Mouse (Mus musculus) left cerebral cortex, postnatal 10 days (tissue): Measurements from ENCODE around the gene Meis1. TPM values are rescaled to one million over a fixed set of nuclear protein-coding genes. Genes with fewer than 3 reads are reported as not detected.

Experiments used
- DNase-seq, 2 experiments: peaks; one replicate each; pipeline ENCODE4 v3.0.0; 2021 to 2022; ENCODE audit warnings: low spot score in 2 of 2, mixed read lengths in 1 of 2; ENCODE audit errors: extremely low spot score in 1 of 2
- intact Hi-C: fragments of 180-260 bp; cut with DNase I; formaldehyde crosslinking; loops from one replicate; pipeline ENCODE4 v1.15.1; 2025
- total RNA-seq, 2 experiments: library from RNA; stranded (reverse); gene quantifications; 2 replicates each; pipeline ENCODE4 v1.2.3; 2021

Meis1 gene
- total RNA-seq, 2 experiments from 2014 or later = 4.0 to 6.9 TPM

- intact Hi-C loops = loop anchor here (5.0 kb wide), 2 partner anchors 863 to 1413 kb away; no protein-coding TSS in a partner anchor
- DNase-seq = no peak
Measured at GRCm38 (mm10) chr11:18875001-18875902, 143.5 kb downstream of the Meis1 start.

- no peak for DNase-seq
Measured at GRCm38 (mm10) chr11:18874278-18875000, 144.3 kb downstream of the Meis1 start.

GRCm38 (mm10) chr11:18873451-18874277 lies 145.1 kb downstream of the Meis1 start:
- intact Hi-C loops = no loop called here
- no peak for DNase-seq

More at GRCm38 (mm10) chr11:18874278-18875000, 144.3 kb downstream of the Meis1 start:
- intact Hi-C loops = no loop called here

- no peak for DNase-seq
- intact Hi-C loops = no loop called here
Measured at GRCm38 (mm10) chr11:18872793-18873192, 146.0 kb downstream of the Meis1 start.

GRCm38 (mm10) chr11:18872118-18872751 lies 146.6 kb downstream of the Meis1 start:
- intact Hi-C loops = no loop called here
- DNase-seq = no peak

GRCm38 (mm10) chr11:18871170-18872081 lies 147.4 kb downstream of the Meis1 start:
- peak in 1 of 2 experiments; percentile 24 for DNase-seq
- intact Hi-C loops = loop anchor here (2.0 kb wide), 1 partner anchor 121 kb away; no protein-coding TSS in a partner anchor

- no peak for DNase-seq
- intact Hi-C loops = loop anchor here (2.0 kb wide), 1 partner anchor 120 kb away; no protein-coding TSS in a partner anchor
Measured at GRCm38 (mm10) chr11:18870121-18870931, 148.5 kb downstream of the Meis1 start.

- intact Hi-C loops = loop anchor here (10.0 kb wide), 1 partner anchor 1585 kb away; no protein-coding TSS in a partner anchor
- no peak for DNase-seq
Measured at GRCm38 (mm10) chr11:18869429-18869969, 149.3 kb downstream of the Meis1 start.

GRCm38 (mm10) chr11:18867665-18868064 lies 151.1 kb downstream of the Meis1 start:
- intact Hi-C loops = loop anchor here (10.0 kb wide), 1 partner anchor 1583 kb away; no protein-coding TSS in a partner anchor
- DNase-seq = no peak

GRCm38 (mm10) chr11:18866198-18866836 lies 152.5 kb downstream of the Meis1 start:
- DNase-seq = no peak
- intact Hi-C loops = loop anchor here (10.0 kb wide), 1 partner anchor 1582 kb away; no protein-coding TSS in a partner anchor

GRCm38 (mm10) chr11:18850772-18851171 lies 168.0 kb downstream of the Meis1 start:
- DNase-seq = no peak
- intact Hi-C loops = no loop called here

GRCm38 (mm10) chr11:18847650-18848049 lies 171.1 kb downstream of the Meis1 start:
- intact Hi-C loops = no loop called here
- no peak for DNase-seq

- DNase-seq = no peak
- intact Hi-C loops = no loop called here
Measured at GRCm38 (mm10) chr11:18846472-18846871, 172.3 kb downstream of the Meis1 start.

GRCm38 (mm10) chr11:18845900-18846299 lies 172.9 kb downstream of the Meis1 start:
- intact Hi-C loops = no loop called here
- DNase-seq = no peak

GRCm38 (mm10) chr11:18845466-18845865 lies 173.3 kb downstream of the Meis1 start:
- DNase-seq = no peak
- intact Hi-C loops = no loop called here

GRCm38 (mm10) chr11:18830087-18830486 lies 188.7 kb downstream of the Meis1 start:
- no peak for DNase-seq
- intact Hi-C loops = no loop called here
